Mouse (Mus musculus): Measurements from ENCODE around the gene Creb3l2. TPM values are rescaled to one million over a fixed set of nuclear protein-coding genes. Genes with fewer than 3 reads are reported as not detected.

Creb3l2 gene
- polyA plus RNA-seq, 1 experiment = 6.9 TPM

GRCm38 (mm10) chr6:37292068-37292467 lies 149.9 kb downstream of the Creb3l2 start:
- no peak overlapping the region for H3K4me3 ChIP-seq (ENCODE audit: insufficient read depth, low read length)
- no peak overlapping the region for H3K27ac ChIP-seq (ENCODE audit: insufficient read depth, low read depth, low read length)
- H3K4me1 ChIP-seq (ENCODE audit: control insufficient read depth, insufficient read depth, low read length) = no peaks in the 10 kb centered on the region
- TF ChIP-seq POLR2A (IDR thresholded peaks at IDR 0.05; ENCODE audit: borderline replicate concordance, low read depth, low read length) (no peak), CTCF (IDR thresholded peaks at IDR 0.05; ENCODE audit: low read depth, low read length) (no peak)

- no peak overlapping the region for H3K4me3 ChIP-seq (ENCODE audit: insufficient read depth, low read length)
- H3K4me1 ChIP-seq (ENCODE audit: control insufficient read depth, insufficient read depth, low read length) = no peaks in the 10 kb centered on the region
- no peak for TF ChIP-seq POLR2A (IDR thresholded peaks at IDR 0.05; ENCODE audit: borderline replicate concordance, low read depth, low read length)
- H3K27ac ChIP-seq (ENCODE audit: insufficient read depth, low read depth, low read length) = no peak overlapping the region
Observed at GRCm38 (mm10) chr6:37291171-37291570, 150.8 kb downstream of the Creb3l2 start.

- Histone ChIP-seq H3K4me1 (ENCODE audit: control insufficient read depth, insufficient read depth, low read length) (no peaks in the 10 kb centered on the region), H3K4me3 (ENCODE audit: insufficient read depth, low read length) (no peak overlapping the region), H3K27ac (ENCODE audit: insufficient read depth, low read depth, low read length) (no peak overlapping the region)
- TF ChIP-seq CTCF (IDR thresholded peaks at IDR 0.05; ENCODE audit: low read depth, low read length) (no peak), POLR2A (IDR thresholded peaks at IDR 0.05; ENCODE audit: borderline replicate concordance, low read depth, low read length) (no peak)
Observed at GRCm38 (mm10) chr6:37290691-37291090, 151.3 kb downstream of the Creb3l2 start.

DNA sequence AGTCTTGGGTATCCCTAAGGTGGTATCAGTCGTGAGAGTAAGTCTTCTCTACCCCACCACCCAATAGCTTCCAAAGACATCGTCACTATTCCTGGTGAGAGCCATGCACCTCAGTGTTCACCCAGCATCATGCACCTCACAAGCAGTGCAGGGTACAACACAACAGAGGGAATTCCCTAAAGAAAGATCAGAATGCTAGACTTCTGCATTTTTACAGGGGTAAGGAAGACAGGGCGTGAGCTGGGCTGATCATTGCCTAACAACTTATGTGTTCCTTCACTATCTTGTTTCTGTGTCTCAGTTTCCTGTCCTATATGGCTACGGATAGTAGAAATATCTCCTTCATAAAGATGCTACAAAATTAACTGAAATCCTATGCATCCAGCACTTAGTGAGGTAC lies 155.8 kb downstream of the Creb3l2 start:
- no peak for TF ChIP-seq CTCF (IDR thresholded peaks at IDR 0.05; ENCODE audit: low read depth, low read length)
- TF ChIP-seq POLR2A (IDR thresholded peaks at IDR 0.05; ENCODE audit: borderline replicate concordance, low read depth, low read length) = no peak
- no peaks in the 10 kb centered on the region for H3K4me1 ChIP-seq (ENCODE audit: control insufficient read depth, insufficient read depth, low read length)
- no peak overlapping the region for H3K27ac ChIP-seq (ENCODE audit: insufficient read depth, low read depth, low read length)
- H3K4me3 ChIP-seq (ENCODE audit: insufficient read depth, low read length) = no peak overlapping the region

DNA sequence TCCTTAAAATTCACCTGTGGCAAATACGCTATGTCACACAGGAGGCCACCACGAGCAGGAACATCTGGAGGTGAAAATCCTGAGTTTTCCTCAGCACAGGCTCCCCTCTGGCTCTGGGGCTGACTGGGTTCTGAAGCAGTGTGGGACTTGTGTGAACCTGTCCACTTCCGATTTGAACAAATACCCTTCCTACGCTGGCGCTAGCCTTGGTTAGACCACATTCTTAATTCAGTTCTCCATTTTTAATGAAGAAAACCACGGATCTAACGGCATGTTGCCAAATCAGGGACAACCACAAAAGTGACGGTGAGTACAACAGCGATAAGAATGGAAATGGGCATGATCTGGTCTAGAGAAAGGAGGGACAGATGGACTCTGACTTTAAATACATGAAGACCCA lies 157.1 kb downstream of the Creb3l2 start:
- TF ChIP-seq CTCF (IDR thresholded peaks at IDR 0.05; ENCODE audit: low read depth, low read length) (no peak), POLR2A (IDR thresholded peaks at IDR 0.05; ENCODE audit: borderline replicate concordance, low read depth, low read length) (no peak)
- Histone ChIP-seq H3K4me3 (ENCODE audit: insufficient read depth, low read length) (no peak overlapping the region), H3K4me1 (ENCODE audit: control insufficient read depth, insufficient read depth, low read length) (no peaks in the 10 kb centered on the region), H3K27ac (ENCODE audit: insufficient read depth, low read depth, low read length) (no peak overlapping the region)

- Histone ChIP-seq H3K27ac (ENCODE audit: insufficient read depth, low read depth, low read length) (no peak overlapping the region), H3K4me1 (ENCODE audit: control insufficient read depth, insufficient read depth, low read length) (no peaks in the 10 kb centered on the region), H3K4me3 (ENCODE audit: insufficient read depth, low read length) (no peak overlapping the region)
- TF ChIP-seq CTCF (IDR thresholded peaks at IDR 0.05; ENCODE audit: low read depth, low read length) (no peak), POLR2A (IDR thresholded peaks at IDR 0.05; ENCODE audit: borderline replicate concordance, low read depth, low read length) (no peak)
Observed at GRCm38 (mm10) chr6:37283336-37283735, 158.6 kb downstream of the Creb3l2 start.

- H3K4me3 ChIP-seq (ENCODE audit: insufficient read depth, low read length) = no peak overlapping the region
- no peak overlapping the region for H3K27ac ChIP-seq (ENCODE audit: insufficient read depth, low read depth, low read length)
- no peaks in the 10 kb centered on the region for H3K4me1 ChIP-seq (ENCODE audit: control insufficient read depth, insufficient read depth, low read length)
- TF ChIP-seq CTCF (IDR thresholded peaks at IDR 0.05; ENCODE audit: low read depth, low read length) (no peak), POLR2A (IDR thresholded peaks at IDR 0.05; ENCODE audit: borderline replicate concordance, low read depth, low read length) (no peak)
Observed at GRCm38 (mm10) chr6:37282659-37283058, 159.3 kb downstream of the Creb3l2 start.

Other genes with a start within 250 kb of the Creb3l2 start
- gene Dgki, start 142.0 kb downstream of the Creb3l2 start, polyA plus RNA-seq (2012; ENCODE audit: insufficient read depth, insufficient read length, missing spikeins) = not detected in 2 replicates
- not detected in 2 replicates for gene Akr1d1, start 88.0 kb upstream of the Creb3l2 start, polyA plus RNA-seq (2012; ENCODE audit: insufficient read depth, insufficient read length, missing spikeins)